Mouse (Mus musculus) lung, adult 2 months (tissue): Measurements from ENCODE around the gene Myod1.

Experiments
- CTCF ChIP-seq: fragments of 200-500 bp; IDR thresholded peaks from 2 replicates; pipeline ENCODE4 v1.5.1; 2011; ENCODE audit warnings: mild to moderate bottlenecking, low read length, control low read depth; ENCODE audit not compliant: insufficient read depth
- POLR2A ChIP-seq: fragments of 200-500 bp; IDR thresholded peaks from 2 replicates; pipeline ENCODE4 v1.6.1; 2011; ENCODE audit warnings: low read depth, mild to moderate bottlenecking, control low read depth, low read length, borderline replicate concordance; ENCODE audit errors: extremely low read depth

GRCm38 (mm10) chr7:46412823-46413222, 36.5 kb downstream of the Myod1 start:
- TF ChIP-seq CTCF = no peak
- TF ChIP-seq POLR2A = no peak
